19 mouse cellular contexts compared by ENCODE assay signal in genomic region chr4:82178112-82178511, GRCm38 (mm10).
DNase-seq lines count a peak whose midpoint lies in the region; ATAC-seq and TF ChIP-seq lines count a peak whose summit lies in the region.
"Had no signal": no experiment of that assay in that cellular context is flagged by ENCODE, and none has a peak within 500 bp of the region (broad histone marks: within the 10 kb centered on the region; RNA-seq: fewer than 3 reads in every experiment).

No protein-coding gene starts in this region.

- TF ChIP-seq CTCF in lung, postnatal 0 days (IDR thresholded peaks at IDR 0.05), result no peak

- H3K27me3 ChIP-seq in lung, postnatal 0 days (replicated peaks; ENCODE audit: insufficient read depth, low read length), result no peaks in the 10 kb centered on the region
- H3K27me3 ChIP-seq in midbrain, embryonic 11.5 days (ENCODE audit: control insufficient read depth, insufficient read depth, low read length), result no peaks in the 10 kb centered on the region
- H3K27me3 ChIP-seq in midbrain, embryonic 14.5 days (ENCODE audit: control insufficient read depth, insufficient read depth, low read length), result no peaks in the 10 kb centered on the region
- H3K27me3 ChIP-seq: CH12.LX, Patski had no signal

- no peak overlapping the region for H3K4me3 ChIP-seq in lung, postnatal 0 days (ENCODE audit: low read depth, low read length)
- no peak overlapping the region for H3K4me3 ChIP-seq in midbrain, embryonic 11.5 days (ENCODE audit: low read depth, low read length)
- H3K4me3 ChIP-seq in midbrain, embryonic 14.5 days (replicated peaks; ENCODE audit: low read depth, low read length), result no peak overlapping the region

- H3K9me3 ChIP-seq in lung, postnatal 0 days (ENCODE audit: low read length), result no peaks in the 10 kb centered on the region
- H3K9me3 ChIP-seq in midbrain, embryonic 11.5 days (ENCODE audit: control insufficient read depth, low read length), result no peaks in the 10 kb centered on the region
- no peaks in the 10 kb centered on the region for H3K9me3 ChIP-seq in midbrain, embryonic 14.5 days (ENCODE audit: control insufficient read depth, low read length)

- no peaks in the 10 kb centered on the region for H3K4me1 ChIP-seq in lung, postnatal 0 days (ENCODE audit: insufficient read depth, low read depth, low read length)
- H3K4me1 ChIP-seq in midbrain, embryonic 11.5 days (ENCODE audit: control insufficient read depth, insufficient read depth, low read length), result no peaks in the 10 kb centered on the region
- H3K4me1 ChIP-seq in midbrain, embryonic 14.5 days (ENCODE audit: control insufficient read depth, insufficient read depth, low read length), result no peaks in the 10 kb centered on the region

- H3K4me2 ChIP-seq in lung, postnatal 0 days (replicated peaks; ENCODE audit: low read depth, low read length), result no peak overlapping the region
- no peak overlapping the region for H3K4me2 ChIP-seq in midbrain, embryonic 11.5 days
- H3K4me2 ChIP-seq in midbrain, embryonic 14.5 days (ENCODE audit: low read length), result no peak overlapping the region

- TF ChIP-seq EP300 in lung, postnatal 0 days (IDR thresholded peaks at IDR 0.05), result no peak

- DNase-seq in lung, postnatal 0 days (ENCODE audit: low spot score), result peak; percentile 61
- DNase-seq in lung, postnatal 10 days, result no peak
- DNase-seq in midbrain, embryonic 11.5 days (ENCODE audit: low spot score, missing footprints), result peak; percentile 33
- DNase-seq in midbrain, embryonic 14.5 days, result no peak
- DNase-seq: adrenal gland, adult 2 months; adrenal gland, adult 8-10 months; adrenal gland, postnatal 10 days; adrenal gland, postnatal 14 days; adrenal gland, postnatal 25 days; adrenal gland, postnatal 36 days; B cell, adult 2 months; cerebellum, adult 11 months; cerebellum, adult 11-12 months; cerebellum, adult 18-20 months had no signal

- ATAC-seq in lung, postnatal 0 days, result peak; percentile 70
- no peak for ATAC-seq in midbrain, embryonic 11.5 days (ENCODE audit: low FRiP score)
- ATAC-seq in midbrain, embryonic 14.5 days (ENCODE audit: low FRiP score, low TSS enrichment), result no peak
- ATAC-seq: activated CD4-positive, CD25-positive, alpha-beta regulatory T cell, adult 4 months; CD4-positive, CD25-positive, alpha-beta regulatory T cell, adult 4 months; Patski had no signal

- H3K36me3 ChIP-seq in lung, postnatal 0 days (ENCODE audit: insufficient read depth, low read length), result no peaks in the 10 kb centered on the region
- no peaks in the 10 kb centered on the region for H3K36me3 ChIP-seq in midbrain, embryonic 11.5 days (ENCODE audit: control insufficient read depth, insufficient read depth, low read length)
- no peaks in the 10 kb centered on the region for H3K36me3 ChIP-seq in midbrain, embryonic 14.5 days (ENCODE audit: control insufficient read depth, insufficient read depth, low read length)
- H3K36me3 ChIP-seq: G1E had no signal

- H3K9ac ChIP-seq in lung, postnatal 0 days (replicated peaks; ENCODE audit: low read depth), result no peak overlapping the region
- no peak overlapping the region for H3K9ac ChIP-seq in midbrain, embryonic 11.5 days (ENCODE audit: low read length)
- no peak overlapping the region for H3K9ac ChIP-seq in midbrain, embryonic 14.5 days (replicated peaks; ENCODE audit: low read length)

- no peak overlapping the region for H3K27ac ChIP-seq in lung, postnatal 0 days (ENCODE audit: low read length)
- no peak overlapping the region for H3K27ac ChIP-seq in midbrain, embryonic 11.5 days (ENCODE audit: low read depth, low read length)
- H3K27ac ChIP-seq in midbrain, embryonic 14.5 days (replicated peaks; ENCODE audit: low read depth, low read length), result no peak overlapping the region

- WGBS in lung, postnatal 0 days, result 56% methylated on average over 5 of the region's 5 CpGs
- 93% methylated on average over 5 of the region's 5 CpGs for WGBS in midbrain, embryonic 11.5 days
- 94% methylated on average over 5 of the region's 5 CpGs for WGBS in midbrain, embryonic 14.5 days

Comparison
In these comparisons a context has a peak if more than half of its experiments do, and no peak if none do; other contexts are left out.
1. DNase-seq: peak in lung, postnatal 0 days (single experiment) and midbrain, embryonic 11.5 days (single experiment); none in lung, postnatal 10 days (single experiment) and midbrain, embryonic 14.5 days (single experiment).